Mouse (Mus musculus) cortical plate, adult 2 months (tissue): ENCODE measurements around the gene Nyap1. TPM values are rescaled to one million over a fixed set of nuclear protein-coding genes. Genes with fewer than 3 reads are reported as not detected.

Source experiments
- H3K27ac ChIP-seq: fragments of 200-500 bp; 2 replicates; pipeline ENCODE4 v1.5.1; 2012; ENCODE audit warnings: low read length, control low read depth, inconsistent platforms; ENCODE audit not compliant: insufficient read depth
- H3K4me1 ChIP-seq: fragments of 200-500 bp; 2 replicates; pipeline ENCODE4 v1.6.1; 2011; ENCODE audit warnings: low read length; ENCODE audit not compliant: control insufficient read depth, insufficient read depth
- H3K4me3 ChIP-seq: fragments of 200-500 bp; 2 replicates; pipeline ENCODE4 v1.5.1; 2011; ENCODE audit warnings: mild to moderate bottlenecking, low read length, control low read depth; ENCODE audit not compliant: insufficient read depth
- CTCF ChIP-seq: fragments of 200-500 bp; IDR thresholded peaks from 2 replicates; pipeline ENCODE4 v1.5.1; 2011; ENCODE audit warnings: mild to moderate bottlenecking, control low read depth, low read length; ENCODE audit not compliant: insufficient read depth; ENCODE audit errors: extremely low read depth
- POLR2A ChIP-seq: fragments of 200-500 bp; IDR thresholded peaks from 2 replicates; pipeline ENCODE4 v1.6.1; 2011; ENCODE audit warnings: mild to moderate bottlenecking, low read length, control low read depth; ENCODE audit not compliant: insufficient read depth; ENCODE audit errors: extremely low read depth
- polyA plus RNA-seq: library from polyadenylated mRNA; depleted of rRNA; stranded (reverse); fragments of >200 nt; gene quantifications from 2 replicates; pipeline ENCODE4 v1.2.3, GENCODE M21; 2012

The Nyap1 gene
- polyA plus RNA-seq, 1 experiment, result 69.7 TPM

DNA sequence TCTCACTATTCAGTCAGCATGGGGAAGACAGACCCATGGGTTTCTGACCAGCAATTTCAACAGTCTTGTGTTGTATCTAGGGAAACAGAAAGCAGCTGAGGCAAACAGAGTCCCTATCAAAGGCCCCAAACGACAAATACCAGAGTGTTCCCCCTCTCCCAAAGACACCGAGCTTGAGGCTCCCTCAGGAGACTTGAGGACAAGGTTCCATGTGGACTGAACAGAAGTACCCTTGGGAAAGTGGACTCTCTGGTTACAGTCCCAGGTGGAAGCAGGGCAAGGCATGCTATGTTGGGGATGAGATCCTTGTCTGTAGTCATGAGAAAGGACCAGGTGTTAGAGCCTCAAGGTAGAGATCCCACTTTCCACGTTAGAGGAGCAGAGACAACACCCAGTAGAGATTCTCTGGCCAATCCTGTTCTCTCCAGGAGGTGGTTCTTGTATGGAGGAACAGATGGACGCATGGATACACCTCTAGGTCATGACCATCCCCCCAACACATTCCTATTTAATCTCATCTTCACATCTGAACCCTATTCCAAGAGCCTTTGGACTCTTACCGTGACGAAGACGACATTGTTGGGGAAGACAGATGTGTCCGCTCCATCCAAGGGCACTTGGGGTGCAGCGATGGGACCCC, 42.6 kb upstream of the Nyap1 start:
- H3K4me3 ChIP-seq, result peak overlapping the region; percentile 79; the same call in 1 of the 2 replicates
- no peak overlapping the region for H3K27ac ChIP-seq
- TF ChIP-seq POLR2A (no peak), CTCF (no peak)
- peaks cover 10% of the 10 kb centered on the region; the same call in 1 of the 2 replicates for H3K4me1 ChIP-seq

GRCm38 (mm10) chr5:137782776-137783522, 41.5 kb upstream of the Nyap1 start:
- peaks cover 10% of the 10 kb centered on the region; the same call in 1 of the 2 replicates for H3K4me1 ChIP-seq
- TF ChIP-seq POLR2A, result no peak
- no peak for TF ChIP-seq CTCF
- H3K4me3 ChIP-seq, result no peak overlapping the region
- H3K27ac ChIP-seq, result no peak overlapping the region

GRCm38 (mm10) chr5:137781661-137782060, 40.3 kb upstream of the Nyap1 start:
- Histone ChIP-seq H3K4me3 (no peak overlapping the region), H3K4me1 (peaks cover 10% of the 10 kb centered on the region; the same call in 1 of the 2 replicates), H3K27ac (no peak overlapping the region)
- TF ChIP-seq POLR2A (no peak), CTCF (no peak)

GRCm38 (mm10) chr5:137779053-137779933, 37.9 kb upstream of the Nyap1 start:
- H3K4me1 ChIP-seq, result peaks cover 7% of the 10 kb centered on the region; the same call in 1 of the 2 replicates
- TF ChIP-seq CTCF (no peak), POLR2A (peak; percentile 31; the same call in 1 of the 2 replicates)
- H3K4me3 ChIP-seq, result peak overlapping the region; percentile 84
- H3K27ac ChIP-seq, result no peak overlapping the region

- TF ChIP-seq CTCF (no peak), POLR2A (peak; percentile 60; the same call in 1 of the 2 replicates)
These were observed 37.2 kb upstream of the Nyap1 start, which contains the start of gene Ppp1r35 for GRCm38 (mm10) chr5:137778635-137779034. Gene Ppp1r35, plus strand, starts transcription at chr5:137778849.

GRCm38 (mm10) chr5:137777267-137777845, 35.9 kb upstream of the Nyap1 start:
- Histone ChIP-seq H3K4me1 (no peaks in the 10 kb centered on the region; the same call in 1 of the 2 replicates), H3K27ac (no peak overlapping the region), H3K4me3 (no peak overlapping the region)
- no peak for TF ChIP-seq POLR2A
- TF ChIP-seq CTCF, result no peak

More at GRCm38 (mm10) chr5:137778635-137779034, 37.2 kb upstream of the Nyap1 start, which contains the start of gene Ppp1r35:
- Histone ChIP-seq H3K27ac (no peak within 1 kb of the TSS), H3K4me3 (peak within 1 kb of the TSS; percentile 84), H3K4me1 (peaks cover 1% of the 10 kb centered on the region; the same call in 1 of the 2 replicates)

GRCm38 (mm10) chr5:137776408-137776918, 35.1 kb upstream of the Nyap1 start:
- Histone ChIP-seq H3K27ac (no peak overlapping the region), H3K4me3 (no peak overlapping the region)
- TF ChIP-seq CTCF, result no peak
- no peak for TF ChIP-seq POLR2A

GRCm38 (mm10) chr5:137775587-137776290, 34.3 kb upstream of the Nyap1 start:
- Histone ChIP-seq H3K27ac (no peak overlapping the region), H3K4me3 (no peak overlapping the region), H3K4me1 (no peaks in the 10 kb centered on the region; the same call in 1 of the 2 replicates)
- no peak for TF ChIP-seq CTCF

More at GRCm38 (mm10) chr5:137776408-137776918, 35.1 kb upstream of the Nyap1 start:
- H3K4me1 ChIP-seq, result no peaks in the 10 kb centered on the region; the same call in 1 of the 2 replicates
